Mouse (Mus musculus) heart, postnatal 0 days (tissue): ENCODE measurements around the gene BC028528.
"Not testable (repeated sequence)": the region's sequence is repeated elsewhere in the genome, so short reads cannot be mapped to it uniquely, and the experiment has no call there.

Experiments
- CTCF ChIP-seq: IDR thresholded peaks from 2 replicates; pipeline ENCODE4 v1.5.1; 2016; ENCODE audit warnings: antibody characterized with exemption, control low read depth, low read depth
- EP300 ChIP-seq: IDR thresholded peaks from 2 replicates; pipeline ENCODE4 v1.6.1; 2016; ENCODE audit warnings: antibody characterized with exemption, low read depth

GRCm38 (mm10) chr3:95920532-95920931 lies 28.7 kb upstream of the BC028528 start:
- not testable (repeated sequence) for TF ChIP-seq CTCF, EP300
